Mouse (Mus musculus) midbrain, postnatal 0 days (tissue): Measurements from ENCODE around the gene Akt1s1. TPM values are rescaled to one million over a fixed set of nuclear protein-coding genes. Genes with fewer than 3 reads are reported as not detected.

Experiments
- ATAC-seq: fragments of 200-750 bp; cut with Nextera tagmentation; 2 replicates; pipeline ENCODE4 v1.8.0; 2017; ENCODE audit warnings: moderate number of reproducible peaks, mild to moderate bottlenecking, moderate TSS enrichment, moderate library complexity; ENCODE audit not compliant: low FRiP score
- DNase-seq: peaks from one replicate; pipeline ENCODE4 v3.0.0-alpha.2; 2015; ENCODE audit warnings: low spot score
- H3K27ac ChIP-seq: fragments of 300-500 bp; sonication (generic); 2 replicates; pipeline ENCODE4 v1.5.1; 2014; ENCODE audit warnings: low read depth, mild to moderate bottlenecking, low read length, mixed read lengths
- H3K27me3 ChIP-seq: fragments of 300-500 bp; sonication (generic); 2 replicates; pipeline ENCODE4 v1.6.1; 2014; ENCODE audit warnings: low read length, control low read depth, mixed read lengths; ENCODE audit not compliant: insufficient read depth
- H3K36me3 ChIP-seq: fragments of 300-500 bp; sonication (generic); 2 replicates; pipeline ENCODE4 v1.6.1; 2014; ENCODE audit warnings: low read length, control low read depth, mixed read lengths; ENCODE audit not compliant: insufficient read depth
- H3K4me1 ChIP-seq: fragments of 300-500 bp; sonication (generic); 2 replicates; pipeline ENCODE4 v1.6.1; 2014; ENCODE audit warnings: mild to moderate bottlenecking, control low read depth, antibody characterized with exemption, low read length, mixed read lengths; ENCODE audit not compliant: insufficient read depth
- H3K4me2 ChIP-seq: fragments of 300-500 bp; sonication (generic); 2 replicates; pipeline ENCODE4 v1.6.1; 2014; ENCODE audit warnings: low read depth, mild to moderate bottlenecking, low read length, mixed read lengths; ENCODE audit not compliant: poor library complexity, severe bottlenecking
- H3K4me3 ChIP-seq: fragments of 300-500 bp; sonication (generic); 2 replicates; pipeline ENCODE4 v1.5.1; 2014; ENCODE audit warnings: low read depth, mild to moderate bottlenecking, low read length, moderate library complexity
- H3K9ac ChIP-seq: fragments of 300-500 bp; sonication (generic); replicated peaks from 2 replicates; pipeline ENCODE4 v1.6.1; 2014; ENCODE audit warnings: mild to moderate bottlenecking, low read length, moderate library complexity, mixed read lengths; ENCODE audit not compliant: poor library complexity, severe bottlenecking
- H3K9me3 ChIP-seq: fragments of 300-500 bp; sonication (generic); 2 replicates; pipeline ENCODE4 v1.6.1; 2016; ENCODE audit warnings: low read length, control low read depth
- CTCF ChIP-seq: IDR thresholded peaks from 2 replicates; pipeline ENCODE4 v1.5.1; 2016; ENCODE audit warnings: antibody characterized with exemption, mild to moderate bottlenecking
- WGBS: fragments of 180-500 bp; shearing (Covaris S2); extraction: QIAGEN DNeasy Blood & Tissue Kit; methylation state at CpG from one replicate; pipeline ENCODE4 v1.1.7; 2014; 5-methylcytosine and 5-hydroxymethylcytosine counted together
- polyA plus RNA-seq: library from polyadenylated mRNA; unstranded; fragments of >200 nt; fragmentation: Nextera tagmentation; extraction: Ambion mirVana; gene quantifications from 2 replicates; pipeline ENCODE4 v1.2.1, GENCODE M21; 2015
- total RNA-seq: library from RNA; depleted of rRNA; stranded (reverse); fragments of >200 nt; gene quantifications from 2 replicates; pipeline ENCODE4 v1.2.3, GENCODE M21; 2014; rRNA removed

Gene Akt1s1
- total RNA-seq, result 104 and 120 TPM in 2 replicates
- polyA plus RNA-seq, result 89.1 and 91.0 TPM in 2 replicates

DNA sequence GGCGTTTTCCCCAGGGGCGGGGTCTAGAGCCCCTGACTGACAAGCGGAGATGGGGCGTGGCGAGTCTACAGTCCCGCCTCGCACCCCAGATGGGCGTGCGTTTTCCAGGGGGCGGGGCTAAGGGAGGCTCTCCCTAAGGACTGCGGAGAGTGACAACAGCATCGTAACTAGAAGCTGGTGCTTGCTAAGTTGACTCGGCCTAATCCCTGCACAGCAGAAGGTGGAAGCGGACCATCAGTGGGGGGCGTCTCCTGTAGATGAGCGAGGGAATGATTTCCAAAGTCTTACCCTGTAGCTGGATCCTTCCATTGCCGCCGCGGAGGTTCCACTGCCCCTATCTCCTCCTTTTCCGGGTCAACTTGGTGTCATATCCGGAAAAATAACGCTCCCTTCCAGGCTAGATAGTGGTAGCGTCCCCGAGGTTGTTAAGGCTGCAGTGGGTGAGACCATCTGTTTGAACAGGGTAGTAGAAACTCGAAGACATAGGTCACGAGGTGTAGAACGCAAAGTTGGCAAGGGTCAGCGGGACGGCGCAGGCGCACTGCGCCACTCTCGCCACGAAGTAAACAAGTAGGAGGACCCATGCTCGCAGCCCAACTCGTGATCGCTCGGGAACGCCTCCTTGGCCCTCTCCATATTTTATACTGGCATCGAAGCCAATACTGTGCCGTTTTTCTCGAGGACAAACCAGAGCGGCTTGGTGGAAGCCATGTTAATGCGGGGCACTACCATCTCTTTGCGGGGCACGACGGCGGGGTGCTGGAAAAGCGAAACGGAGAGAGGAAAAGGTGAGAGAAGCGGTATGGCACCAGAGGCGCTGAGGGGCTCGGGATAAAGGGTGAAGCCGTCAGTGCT, at the start of gene Akt1s1, which contains the start of gene Tbc1d17:
Gene Akt1s1 (plus strand): TSS at position 431 of the 855 bp plus-strand sequence.
Gene Tbc1d17 (minus strand): TSS at position 519 of the 855 bp plus-strand sequence.
- H3K9ac ChIP-seq, result peak within 1 kb of the TSS; percentile 87
- peaks cover 13% of the 10 kb centered on the region; the same call in 1 of the 2 replicates for H3K4me1 ChIP-seq
- H3K27ac ChIP-seq, result peak within 1 kb of the TSS; percentile 98
- peak within 1 kb of the TSS; percentile 75 for H3K4me2 ChIP-seq
- H3K36me3 ChIP-seq, result peaks cover 37% of the 10 kb centered on the region
- ATAC-seq (peak; percentile 90), DNase-seq (peak; percentile 100)
- no peak for TF ChIP-seq CTCF
- peak within 1 kb of the TSS; percentile 64 for H3K4me3 ChIP-seq
- no peaks in the 10 kb centered on the region for H3K27me3 ChIP-seq
- under 1% methylated on average over 54 of the region's 54 CpGs for WGBS
- no peaks in the 10 kb centered on the region for H3K9me3 ChIP-seq

DNA sequence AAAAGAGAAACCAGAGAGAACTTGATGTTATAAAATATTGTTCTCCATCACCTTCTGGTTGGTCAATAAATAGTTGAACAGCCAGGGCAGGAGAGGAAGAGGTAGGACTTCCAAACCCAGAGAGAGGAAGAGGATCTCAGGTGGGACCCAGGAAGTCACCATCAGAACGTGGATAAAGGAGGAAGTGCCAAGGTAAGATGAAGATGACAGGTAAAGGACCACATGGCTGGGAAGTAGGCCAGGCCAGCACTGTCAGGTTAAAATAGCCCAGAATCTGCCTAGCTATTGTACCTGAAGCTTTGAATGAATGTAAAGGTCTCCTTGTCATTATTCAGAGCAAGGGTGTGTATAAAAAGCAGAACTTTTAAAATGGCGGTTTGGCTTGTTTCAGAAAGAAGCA, 39.9 kb upstream of the Akt1s1 start:
- Histone ChIP-seq H3K36me3 (no peaks in the 10 kb centered on the region), H3K27me3 (no peaks in the 10 kb centered on the region), H3K4me3 (no peak overlapping the region), H3K9ac (no peak overlapping the region), H3K27ac (no peak overlapping the region), H3K4me1 (no peaks in the 10 kb centered on the region), H3K4me2 (no peak overlapping the region), H3K9me3 (no peaks in the 10 kb centered on the region)
- ATAC-seq (no peak), DNase-seq (no peak)
- WGBS, result 77% methylated on average over 2 of the region's 2 CpGs
- TF ChIP-seq CTCF, result no peak

DNA sequence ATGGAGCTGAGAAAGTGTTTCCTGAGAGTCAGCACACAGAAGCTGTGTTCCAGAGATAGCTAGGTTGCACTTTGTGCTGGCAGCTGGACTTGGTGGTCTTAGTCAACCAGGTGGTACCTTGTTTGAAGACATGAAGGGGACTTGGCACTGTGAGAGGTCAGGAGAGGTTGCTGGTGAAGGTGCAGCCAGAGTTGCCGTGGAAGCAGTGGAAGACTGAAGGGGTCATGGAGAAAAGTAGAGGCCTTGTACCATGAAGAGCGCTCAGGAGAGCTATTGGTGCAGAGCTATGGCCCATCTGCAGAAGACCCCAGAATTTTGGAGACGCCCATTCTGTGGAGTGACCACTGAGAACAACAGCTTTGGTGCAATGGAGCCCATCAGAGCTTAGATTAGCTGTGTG, 39.3 kb upstream of the Akt1s1 start:
- H3K4me3 ChIP-seq, result no peak overlapping the region
- 87% methylated on average over 3 of the region's 3 CpGs for WGBS
- no peaks in the 10 kb centered on the region for H3K27me3 ChIP-seq
- H3K4me2 ChIP-seq, result no peak overlapping the region
- H3K27ac ChIP-seq, result no peak overlapping the region
- H3K36me3 ChIP-seq, result no peaks in the 10 kb centered on the region
- no peaks in the 10 kb centered on the region for H3K9me3 ChIP-seq
- no peak for DNase-seq
- no peak overlapping the region for H3K9ac ChIP-seq
- no peaks in the 10 kb centered on the region for H3K4me1 ChIP-seq
- no peak for TF ChIP-seq CTCF
- no peak for ATAC-seq

DNA sequence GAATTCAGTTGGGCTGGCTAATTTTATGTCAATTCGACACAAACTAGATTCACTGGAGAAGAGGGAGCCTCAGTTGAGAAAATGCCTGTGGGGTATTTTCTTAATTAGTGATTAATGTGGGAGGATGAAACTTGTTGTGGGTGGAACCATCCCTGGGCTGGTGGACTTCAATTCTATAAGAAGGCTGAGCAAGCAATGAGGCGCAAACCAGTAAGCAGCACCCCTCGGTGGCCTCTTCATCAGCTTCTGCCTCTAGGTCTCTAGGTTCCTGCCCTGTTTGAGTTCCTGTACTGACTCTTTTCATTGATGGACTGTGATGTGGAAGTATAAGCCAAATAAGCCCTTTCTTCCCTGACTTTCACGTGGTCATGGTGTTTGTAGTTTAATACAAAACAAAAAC, 38.4 kb upstream of the Akt1s1 start:
- Histone ChIP-seq H3K27ac (no peak overlapping the region), H3K4me1 (no peaks in the 10 kb centered on the region), H3K27me3 (no peaks in the 10 kb centered on the region), H3K4me3 (no peak overlapping the region), H3K9ac (no peak overlapping the region), H3K9me3 (no peaks in the 10 kb centered on the region), H3K4me2 (no peak overlapping the region), H3K36me3 (no peaks in the 10 kb centered on the region)
- 83% methylated on average over 4 of the region's 4 CpGs for WGBS
- DNase-seq (no peak), ATAC-seq (no peak)
- no peak for TF ChIP-seq CTCF

DNA sequence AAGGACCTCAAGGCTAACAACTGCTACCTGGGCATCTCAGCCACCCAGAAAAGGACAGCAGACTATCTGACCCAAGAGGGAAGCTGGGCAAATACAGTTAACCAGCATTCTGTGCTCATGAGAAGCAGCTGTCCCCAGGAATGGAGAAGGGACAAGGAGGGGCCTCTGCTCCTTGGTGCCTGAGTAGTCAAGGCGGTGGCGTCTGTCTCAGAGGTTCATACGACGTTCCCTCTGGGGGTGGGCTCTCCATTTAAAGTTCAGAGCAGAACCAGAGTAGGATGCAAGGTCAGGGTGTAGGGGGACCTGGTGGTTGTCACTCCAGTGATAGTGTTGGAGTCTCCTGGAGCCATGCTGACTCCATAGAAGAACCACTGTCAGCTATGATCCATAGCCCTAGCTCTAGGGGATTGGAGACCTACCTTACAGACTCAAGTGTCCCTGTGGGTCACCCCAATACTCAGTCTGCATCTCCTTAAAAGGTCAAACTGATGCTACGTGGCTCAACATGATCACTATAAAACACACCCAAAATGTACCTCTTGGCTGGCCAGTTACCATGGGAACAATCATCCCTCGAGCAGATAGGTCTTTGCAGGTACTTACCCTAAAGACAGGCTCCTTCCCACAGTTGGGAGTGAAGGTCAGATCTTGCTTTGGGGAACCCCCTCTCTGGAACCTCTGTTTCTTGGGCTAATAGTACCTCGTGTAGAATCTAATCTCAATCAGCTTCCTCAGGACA, 37.8 kb upstream of the Akt1s1 start:
- H3K9ac ChIP-seq, result no peak overlapping the region
- no peaks in the 10 kb centered on the region for H3K9me3 ChIP-seq
- H3K27ac ChIP-seq, result no peak overlapping the region
- no peaks in the 10 kb centered on the region for H3K36me3 ChIP-seq
- 87% methylated on average over 7 of the region's 7 CpGs for WGBS
- no peak overlapping the region for H3K4me2 ChIP-seq
- H3K4me1 ChIP-seq, result no peaks in the 10 kb centered on the region
- H3K4me3 ChIP-seq, result no peak overlapping the region
- no peaks in the 10 kb centered on the region for H3K27me3 ChIP-seq
- DNase-seq (no peak), ATAC-seq (no peak)
- no peak for TF ChIP-seq CTCF
